Mouse (Mus musculus): Measurements from ENCODE around the gene Gm45717.

GRCm38 (mm10) chr7:140951765-140952164 lies 4.0 kb downstream of the Gm45717 start:
- no peak for TF ChIP-seq TAL1 (IDR thresholded peaks at IDR 0.05; ENCODE audit: low read length)
- TF ChIP-seq GATA1 (IDR thresholded peaks at IDR 0.05; ENCODE audit: low read length): no peak

All from erythroblast, embryonic 14.5 days (primary cell).